ENCODE assay signal across 23 mouse cellular contexts in genomic region chrX:147489551-147489950, GRCm38 (mm10). TPM values are rescaled to one million over a fixed set of nuclear protein-coding genes. Genes with fewer than 3 reads are reported as not detected.
DNase-seq lines count a peak whose midpoint lies in the region; ATAC-seq lines count a peak whose summit lies in the region.
"Had no signal": no experiment of that assay in that cellular context is flagged by ENCODE, and none has a peak within 500 bp of the region (broad histone marks: within the 10 kb centered on the region; RNA-seq: fewer than 3 reads in every experiment).

No protein-coding gene starts in this region.

- no peak overlapping the region for H3K4me3 ChIP-seq in embryonic facial prominence, embryonic 14.5 days (ENCODE audit: low read depth, low read length)
- H3K4me3 ChIP-seq in embryonic facial prominence, embryonic 10.5 days: no peak overlapping the region
- H3K4me3 ChIP-seq in midbrain, embryonic 14.5 days (replicated peaks; ENCODE audit: low read depth, low read length): no peak overlapping the region
- H3K4me3 ChIP-seq in midbrain, embryonic 10.5 days: no peak overlapping the region
- H3K4me3 ChIP-seq: hindbrain, embryonic 12.5 days; intestine, embryonic 15.5 days; limb, embryonic 15.5 days; stomach, embryonic 15.5 days had no signal

- no peaks in the 10 kb centered on the region for H3K9me3 ChIP-seq in embryonic facial prominence, embryonic 14.5 days (ENCODE audit: control insufficient read depth, low read length)
- H3K9me3 ChIP-seq in embryonic facial prominence, embryonic 10.5 days: no peaks in the 10 kb centered on the region
- H3K9me3 ChIP-seq in midbrain, embryonic 14.5 days (ENCODE audit: control insufficient read depth, low read length): no peaks in the 10 kb centered on the region
- H3K9me3 ChIP-seq in midbrain, embryonic 10.5 days (replicated peaks): no peaks in the 10 kb centered on the region
- H3K9me3 ChIP-seq: hindbrain, embryonic 12.5 days; intestine, embryonic 15.5 days; limb, embryonic 15.5 days; stomach, embryonic 15.5 days had no signal

- 61% methylated on average over 2 of the region's 2 CpGs for WGBS in embryonic facial prominence, embryonic 14.5 days
- WGBS in embryonic facial prominence, embryonic 10.5 days: 80% methylated on average over 2 of the region's 2 CpGs
- 59% methylated on average over 2 of the region's 2 CpGs for WGBS in midbrain, embryonic 14.5 days
- whole genome bisulfite sequencing in midbrain, embryonic 10.5 days: 85% methylated on average over 2 of the region's 2 CpGs

- no peaks in the 10 kb centered on the region for H3K36me3 ChIP-seq in embryonic facial prominence, embryonic 14.5 days (ENCODE audit: control insufficient read depth, insufficient read depth, low read length)
- no peaks in the 10 kb centered on the region for H3K36me3 ChIP-seq in embryonic facial prominence, embryonic 10.5 days (replicated peaks)
- H3K36me3 ChIP-seq in midbrain, embryonic 14.5 days (ENCODE audit: control insufficient read depth, insufficient read depth, low read length): no peaks in the 10 kb centered on the region
- H3K36me3 ChIP-seq in midbrain, embryonic 10.5 days: no peaks in the 10 kb centered on the region
- H3K36me3 ChIP-seq: hindbrain, embryonic 12.5 days; intestine, embryonic 15.5 days; limb, embryonic 15.5 days; stomach, embryonic 15.5 days had no signal

- no peaks in the 10 kb centered on the region for H3K4me1 ChIP-seq in embryonic facial prominence, embryonic 14.5 days (ENCODE audit: control insufficient read depth, insufficient read depth, low read length)
- no peaks in the 10 kb centered on the region for H3K4me1 ChIP-seq in embryonic facial prominence, embryonic 10.5 days
- H3K4me1 ChIP-seq in midbrain, embryonic 14.5 days (ENCODE audit: control insufficient read depth, insufficient read depth, low read length): no peaks in the 10 kb centered on the region
- H3K4me1 ChIP-seq in midbrain, embryonic 10.5 days: no peaks in the 10 kb centered on the region
- H3K4me1 ChIP-seq: hindbrain, embryonic 12.5 days; intestine, embryonic 15.5 days; limb, embryonic 15.5 days; stomach, embryonic 15.5 days had no signal

- H3K4me2 ChIP-seq in embryonic facial prominence, embryonic 14.5 days (ENCODE audit: low read depth, low read length): no peak overlapping the region
- no peak overlapping the region for H3K4me2 ChIP-seq in midbrain, embryonic 14.5 days (ENCODE audit: low read length)
- H3K4me2 ChIP-seq: hindbrain, embryonic 12.5 days; intestine, embryonic 15.5 days; limb, embryonic 15.5 days; stomach, embryonic 15.5 days had no signal

- no peak overlapping the region for H3K9ac ChIP-seq in embryonic facial prominence, embryonic 14.5 days (ENCODE audit: low read depth, low read length)
- H3K9ac ChIP-seq in midbrain, embryonic 14.5 days (replicated peaks; ENCODE audit: low read length): no peak overlapping the region
- H3K9ac ChIP-seq: hindbrain, embryonic 12.5 days; intestine, embryonic 15.5 days; limb, embryonic 15.5 days; stomach, embryonic 15.5 days had no signal

- DNase-seq in embryonic facial prominence, embryonic 14.5 days (ENCODE audit: low spot score): peak; percentile 5
- no peak for DNase-seq in embryonic facial prominence, embryonic 10.5 days (ENCODE audit: low spot score)
- DNase-seq in kidney, adult 9 months: peak; percentile 0
- DNase-seq in kidney, postnatal 25 days: no peak
- peak; percentile 4 for DNase-seq in midbrain, embryonic 14.5 days
- DNase-seq in midbrain, embryonic 10.5 days (ENCODE audit: low spot score): no peak
- no peak for DNase-seq in cerebellum, adult 9-11 months
- no peak for DNase-seq in B cell, adult 2 months
- DNase-seq: cerebellum, postnatal 14 days; heart, adult 18-20 months; kidney, postnatal 14 days; layer of hippocampus, adult 9-11 months; right cerebral cortex, postnatal 14 days had no signal

- no peak for ATAC-seq in embryonic facial prominence, embryonic 14.5 days (ENCODE audit: low read depth)
- ATAC-seq in midbrain, embryonic 14.5 days (ENCODE audit: low FRiP score, low TSS enrichment): no peak
- ATAC-seq: forebrain, embryonic 16.5 days; intestine, embryonic 15.5 days had no signal

- no peaks in the 10 kb centered on the region for H3K27me3 ChIP-seq in embryonic facial prominence, embryonic 14.5 days (replicated peaks; ENCODE audit: control insufficient read depth, insufficient read depth, low read length)
- H3K27me3 ChIP-seq in embryonic facial prominence, embryonic 10.5 days (replicated peaks; ENCODE audit: low read depth, poor library complexity, severe bottlenecking): no peaks in the 10 kb centered on the region
- H3K27me3 ChIP-seq in midbrain, embryonic 14.5 days (ENCODE audit: control insufficient read depth, insufficient read depth, low read length): no peaks in the 10 kb centered on the region
- H3K27me3 ChIP-seq in midbrain, embryonic 10.5 days (ENCODE audit: low read depth, poor library complexity, severe bottlenecking): no peaks in the 10 kb centered on the region
- H3K27me3 ChIP-seq: hindbrain, embryonic 12.5 days; intestine, embryonic 15.5 days; limb, embryonic 15.5 days; stomach, embryonic 15.5 days had no signal

- no peak overlapping the region for H3K27ac ChIP-seq in embryonic facial prominence, embryonic 14.5 days (replicated peaks; ENCODE audit: low read depth, low read length)
- H3K27ac ChIP-seq in embryonic facial prominence, embryonic 10.5 days (replicated peaks): no peak overlapping the region
- H3K27ac ChIP-seq in midbrain, embryonic 14.5 days (replicated peaks; ENCODE audit: low read depth, low read length): no peak overlapping the region
- no peak overlapping the region for H3K27ac ChIP-seq in midbrain, embryonic 10.5 days (replicated peaks)
- H3K27ac ChIP-seq: hindbrain, embryonic 12.5 days; intestine, embryonic 15.5 days; limb, embryonic 15.5 days; stomach, embryonic 15.5 days had no signal

RNA-seq across cellular contexts. Expression of gene Vmn1r239-ps, which starts 36.0 kb away (rescaled TPM):
- not detected in 2 replicates for polyA plus RNA-seq in embryonic facial prominence, embryonic 14.5 days (2014; fragmentation: Nextera tagmentation; extraction: Ambion mirVana)
- not detected in 2 replicates for polyA plus RNA-seq in embryonic facial prominence, embryonic 10.5 days (2016; fragmentation: Nextera tagmentation; extraction: Ambion mirVana)
- polyA plus RNA-seq in midbrain, embryonic 14.5 days (2014; fragmentation: Nextera tagmentation; extraction: Ambion mirVana): not detected in 2 replicates
- not detected in 2 replicates for polyA plus RNA-seq in midbrain, embryonic 10.5 days (2016; fragmentation: Nextera tagmentation; extraction: Ambion mirVana)
- polyA plus RNA-seq: forebrain, embryonic 16.5 days; heart, embryonic 16.5 days; hindbrain, embryonic 12.5 days; intestine, embryonic 15.5 days; limb, embryonic 15.5 days; lung, embryonic 16.5 days; neural tube, embryonic 11.5 days; spleen, adult 2 months; stomach, embryonic 15.5 days; thymus, postnatal 0 days had no signal

Comparison
In these comparisons a context has a peak if more than half of its experiments do, and no peak if none do; other contexts are left out.
1. DNase-seq: peak in embryonic facial prominence, embryonic 14.5 days (single experiment), kidney, adult 9 months (single experiment) and midbrain, embryonic 14.5 days (single experiment); none in embryonic facial prominence, embryonic 10.5 days (single experiment), kidney, postnatal 25 days (0 of 2), midbrain, embryonic 10.5 days (single experiment), cerebellum, adult 9-11 months (single experiment) and B cell, adult 2 months (0 of 2).